Mouse (Mus musculus) myocyte (in vitro differentiated cells): ENCODE measurements around the gene Ccno.

Experiments
- MYOD1 ChIP-seq, 3 experiments: IDR thresholded peaks; one replicate each; pipeline ENCODE4 v1.6.1; 2011; ENCODE audit warnings: control low read depth in 2 of 3, low read depth in 2 of 3, mild to moderate bottlenecking in 2 of 3, moderate library complexity in 1 of 3; ENCODE audit not compliant: insufficient read length in 2 of 3, control insufficient read depth in 1 of 3
- POLR2A ChIP-seq: IDR thresholded peaks from one replicate; pipeline ENCODE4 v1.6.1; 2011; ENCODE audit warnings: low read depth, mild to moderate bottlenecking, control low read depth, moderate library complexity; ENCODE audit not compliant: insufficient read length
- TCF12 ChIP-seq: IDR thresholded peaks from one replicate; pipeline ENCODE4 v1.6.1; 2011; ENCODE audit warnings: mild to moderate bottlenecking, control low read depth; ENCODE audit not compliant: poor library complexity, insufficient read depth, severe bottlenecking
- USF1 ChIP-seq: IDR thresholded peaks from one replicate; pipeline ENCODE4 v1.6.1; 2011; ENCODE audit warnings: low read depth, mild to moderate bottlenecking, control low read depth, moderate library complexity

DNA sequence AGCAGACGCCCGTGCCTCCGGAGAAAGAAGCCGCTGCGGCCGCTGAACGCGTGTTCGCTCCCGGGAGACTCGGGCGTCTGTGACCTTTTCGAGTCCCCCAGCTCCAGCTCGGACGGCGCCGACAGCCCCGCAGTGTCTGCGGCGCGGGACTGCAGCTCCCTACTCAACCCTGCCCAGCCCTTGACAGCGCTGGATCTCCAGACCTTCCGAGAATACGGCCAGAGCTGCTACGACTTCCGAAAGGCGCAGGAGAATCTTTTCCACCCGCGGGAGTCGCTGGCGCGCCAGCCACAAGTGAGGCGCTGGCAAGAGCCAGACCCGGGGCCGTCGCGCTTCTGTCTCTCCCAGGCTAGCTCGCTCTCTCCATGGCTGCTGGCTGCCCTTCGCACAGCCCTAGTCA lies 389 bp downstream of the Ccno start:
- no peak for TF ChIP-seq POLR2A
- TF ChIP-seq USF1 = no peak
- no peak for TF ChIP-seq TCF12
- no peak for TF ChIP-seq MYOD1 (IDR thresholded peaks at IDR 0.05; ENCODE audit: control insufficient read depth in 1 of 3, insufficient read length in 2 of 3, low read depth in 2 of 3)
